Mouse (Mus musculus) embryonic fibroblast, embryonic 13.5 days (primary cell): ENCODE measurements around the gene Rbm24.

Experiments
- CTCF ChIP-seq: IDR thresholded peaks from 2 replicates; pipeline ENCODE4 v1.5.1; 2011; ENCODE audit warnings: mild to moderate bottlenecking, control low read depth, low read length, moderate library complexity, borderline replicate concordance; ENCODE audit not compliant: insufficient read depth
- POLR2A ChIP-seq: IDR thresholded peaks from 2 replicates; pipeline ENCODE4 v1.6.1; 2011; ENCODE audit warnings: low read depth, mild to moderate bottlenecking, control low read depth, low read length, moderate library complexity

GRCm38 (mm10) chr13:46429866-46430265 is 11.6 kb downstream of the Rbm24 start:
- TF ChIP-seq CTCF (no peak), POLR2A (no peak)
